Mouse (Mus musculus) liver, adult 2 months (tissue): ENCODE results near the gene Cd300ld4.

Experiments
- CTCF ChIP-seq: fragments of 200-500 bp; IDR thresholded peaks from 2 replicates; pipeline ENCODE4 v1.5.1; 2011; ENCODE audit warnings: low read depth, low read length, control low read depth
- POLR2A ChIP-seq: fragments of 200-500 bp; IDR thresholded peaks from 2 replicates; pipeline ENCODE4 v1.6.1; 2011; ENCODE audit warnings: low read length, control low read depth; ENCODE audit not compliant: insufficient read depth; ENCODE audit errors: extremely low read depth

- TF ChIP-seq CTCF (no peak), POLR2A (no peak)
Observed at GRCm38 (mm10) chr11:115066768-115067167, 40.0 kb upstream of the Cd300ld4 start.
